Mouse (Mus musculus) megakaryocyte, embryonic 14.5 days (primary cell): ENCODE data around the gene Rgs14.

Source experiments
- FLI1 ChIP-seq: IDR thresholded peaks from 2 replicates; pipeline ENCODE4 v1.6.1; 2012; ENCODE audit warnings: low read length, inconsistent platforms, mixed read lengths
- GATA1 ChIP-seq: IDR thresholded peaks from 3 replicates; pipeline ENCODE4 v1.6.1; 2012; ENCODE audit warnings: mixed read lengths, low read length, inconsistent platforms, borderline replicate concordance

DNA sequence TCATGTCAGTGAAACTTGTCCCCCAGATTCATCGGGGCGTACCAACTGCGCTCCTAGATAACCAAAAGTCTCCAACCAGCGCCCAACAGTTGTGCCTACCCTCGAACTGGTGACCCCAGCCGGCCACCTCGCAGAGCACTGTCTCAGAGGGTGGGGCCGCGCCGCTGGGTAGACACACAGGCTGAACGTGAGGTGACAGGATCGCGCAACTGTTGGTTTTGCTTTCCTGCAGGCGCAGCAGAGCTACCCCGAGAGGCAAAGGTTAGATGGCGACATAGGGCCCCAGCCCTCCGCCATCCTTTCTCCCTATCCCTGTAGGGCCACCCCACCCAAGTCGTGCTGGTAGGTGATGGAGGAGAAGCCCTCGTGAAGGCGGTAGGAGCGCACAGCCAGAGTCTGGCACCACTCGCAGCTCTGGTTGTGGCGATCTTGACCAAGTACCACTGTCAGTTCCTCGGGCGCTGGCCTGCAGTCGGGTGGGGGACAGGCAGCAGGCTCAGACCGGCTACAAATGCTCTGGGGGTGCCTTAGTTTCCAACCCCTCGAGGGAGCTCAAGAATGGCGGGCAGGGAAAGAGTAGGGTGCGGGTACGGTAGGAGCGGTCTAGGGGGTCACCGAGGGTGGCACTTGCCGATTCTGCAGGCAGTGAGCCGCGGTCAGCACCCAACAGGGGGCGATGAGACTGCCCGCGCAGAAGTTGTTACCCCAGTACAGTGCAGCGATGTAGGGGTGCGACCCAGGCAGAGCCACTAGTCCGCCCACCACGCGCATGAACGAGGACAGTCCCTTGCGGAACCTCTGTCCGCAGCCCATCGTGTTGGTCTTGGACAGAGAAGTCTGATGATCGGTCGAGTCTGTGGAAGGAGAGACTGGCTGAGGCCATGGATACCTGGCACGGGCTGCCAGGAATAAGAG is 50.7 kb downstream of the Rgs14 start:
- TF ChIP-seq FLI1 = no peak
- TF ChIP-seq GATA1 = no peak
